Mouse (Mus musculus): Measurements from ENCODE around the gene Lig4. TPM values are rescaled to one million over a fixed set of nuclear protein-coding genes. Genes with fewer than 3 reads are reported as not detected.

The Lig4 gene
- polyA plus RNA-seq, 1 experiment from 2014 or later: 10.1 TPM

- Histone ChIP-seq H3K9ac (replicated peaks; ENCODE audit: low read depth, low read length) (no peak overlapping the region), H3K4me2 (ENCODE audit: low read depth, low read length) (no peak overlapping the region), H3K4me1 (ENCODE audit: control insufficient read depth, insufficient read depth, low read length) (no peaks in the 10 kb centered on the region), H3K36me3 (ENCODE audit: control insufficient read depth, insufficient read depth, low read length) (no peaks in the 10 kb centered on the region), H3K4me3 (ENCODE audit: low read depth, low read length) (no peak overlapping the region), H3K27me3 (ENCODE audit: control insufficient read depth, insufficient read depth, low read length) (no peaks in the 10 kb centered on the region), H3K9me3 (ENCODE audit: control insufficient read depth, low read length) (no peaks in the 10 kb centered on the region), H3K27ac (ENCODE audit: low read depth, low read length) (no peak overlapping the region)
- WGBS: 68% methylated on average over 10 of the region's 10 CpGs
- no peak for ATAC-seq (ENCODE audit: low read depth)
Observed at GRCm38 (mm10) chr8:9949134-9949890, 28.2 kb downstream of the Lig4 start.

- Histone ChIP-seq H3K27me3 (ENCODE audit: control insufficient read depth, insufficient read depth, low read length) (no peaks in the 10 kb centered on the region), H3K4me3 (ENCODE audit: low read depth, low read length) (no peak overlapping the region), H3K4me1 (ENCODE audit: control insufficient read depth, insufficient read depth, low read length) (no peaks in the 10 kb centered on the region), H3K9ac (replicated peaks; ENCODE audit: low read depth, low read length) (no peak overlapping the region), H3K4me2 (ENCODE audit: low read depth, low read length) (no peak overlapping the region), H3K27ac (ENCODE audit: low read depth, low read length) (no peak overlapping the region), H3K9me3 (ENCODE audit: control insufficient read depth, low read length) (no peaks in the 10 kb centered on the region), H3K36me3 (ENCODE audit: control insufficient read depth, insufficient read depth, low read length) (no peaks in the 10 kb centered on the region)
- ATAC-seq (ENCODE audit: low read depth): no peak
- WGBS: 74% methylated on average over 7 of the region's 7 CpGs
Observed at GRCm38 (mm10) chr8:9935574-9935973, 41.9 kb downstream of the Lig4 start.

GRCm38 (mm10) chr8:9934891-9935565, 42.5 kb downstream of the Lig4 start:
- no peaks in the 10 kb centered on the region for H3K4me1 ChIP-seq (ENCODE audit: control insufficient read depth, insufficient read depth, low read length)
- no peak overlapping the region for H3K27ac ChIP-seq (ENCODE audit: low read depth, low read length)
- no peak overlapping the region for H3K4me3 ChIP-seq (ENCODE audit: low read depth, low read length)
- 36% methylated on average over 10 of the region's 10 CpGs for WGBS
- H3K9ac ChIP-seq (replicated peaks; ENCODE audit: low read depth, low read length): no peak overlapping the region
- peak; percentile 63 for ATAC-seq (ENCODE audit: low read depth)
- no peak overlapping the region for H3K4me2 ChIP-seq (ENCODE audit: low read depth, low read length)
- no peaks in the 10 kb centered on the region for H3K27me3 ChIP-seq (ENCODE audit: control insufficient read depth, insufficient read depth, low read length)
- H3K9me3 ChIP-seq (ENCODE audit: control insufficient read depth, low read length): no peaks in the 10 kb centered on the region
- H3K36me3 ChIP-seq (ENCODE audit: control insufficient read depth, insufficient read depth, low read length): no peaks in the 10 kb centered on the region

GRCm38 (mm10) chr8:9932711-9933110, 44.8 kb downstream of the Lig4 start:
- Histone ChIP-seq H3K27me3 (ENCODE audit: control insufficient read depth, insufficient read depth, low read length) (no peaks in the 10 kb centered on the region), H3K9me3 (ENCODE audit: control insufficient read depth, low read length) (no peaks in the 10 kb centered on the region), H3K36me3 (ENCODE audit: control insufficient read depth, insufficient read depth, low read length) (no peaks in the 10 kb centered on the region), H3K9ac (replicated peaks; ENCODE audit: low read depth, low read length) (no peak overlapping the region), H3K4me2 (ENCODE audit: low read depth, low read length) (no peak overlapping the region), H3K27ac (ENCODE audit: low read depth, low read length) (no peak overlapping the region), H3K4me3 (ENCODE audit: low read depth, low read length) (no peak overlapping the region), H3K4me1 (ENCODE audit: control insufficient read depth, insufficient read depth, low read length) (no peaks in the 10 kb centered on the region)
- ATAC-seq (ENCODE audit: low read depth): no peak

- Histone ChIP-seq H3K27ac (ENCODE audit: low read depth, low read length) (no peak overlapping the region), H3K27me3 (ENCODE audit: control insufficient read depth, insufficient read depth, low read length) (no peaks in the 10 kb centered on the region), H3K4me3 (ENCODE audit: low read depth, low read length) (no peak overlapping the region), H3K9me3 (ENCODE audit: control insufficient read depth, low read length) (no peaks in the 10 kb centered on the region), H3K4me2 (ENCODE audit: low read depth, low read length) (no peak overlapping the region), H3K36me3 (ENCODE audit: control insufficient read depth, insufficient read depth, low read length) (no peaks in the 10 kb centered on the region), H3K9ac (replicated peaks; ENCODE audit: low read depth, low read length) (no peak overlapping the region), H3K4me1 (ENCODE audit: control insufficient read depth, insufficient read depth, low read length) (no peaks in the 10 kb centered on the region)
- 69% methylated on average over 14 of the region's 14 CpGs for WGBS
- ATAC-seq (ENCODE audit: low read depth): peak; percentile 63; the same call in 1 of the 2 replicates
Observed at GRCm38 (mm10) chr8:9929746-9930445, 47.6 kb downstream of the Lig4 start.

Other genes starting within 250 kb of the Lig4 start
- 30.5 and 33.4 TPM in 2 replicates for gene Fam155a, start 206.5 kb downstream of the Lig4 start, polyA plus RNA-seq (2014; fragmentation: Nextera tagmentation; extraction: Ambion mirVana)
- gene Gm10217, start 113.4 kb downstream of the Lig4 start, polyA plus RNA-seq (2014; fragmentation: Nextera tagmentation; extraction: Ambion mirVana): not detected in 2 replicates
- 17.6 and 20.4 TPM in 2 replicates for gene Abhd13, start within 50 bp of the Lig4 start, polyA plus RNA-seq (2014; fragmentation: Nextera tagmentation; extraction: Ambion mirVana)
- 1.0 and 1.3 TPM in 2 replicates for gene Tnfsf13b, start 28.8 kb upstream of the Lig4 start, polyA plus RNA-seq (2014; fragmentation: Nextera tagmentation; extraction: Ambion mirVana)
- gene Myo16, start 176.2 kb upstream of the Lig4 start, polyA plus RNA-seq (2014; fragmentation: Nextera tagmentation; extraction: Ambion mirVana): 5.0 and 11.8 TPM in 2 replicates

All from neural tube, embryonic 14.5 days (tissue).